Mouse (Mus musculus) hindbrain, embryonic 16.5 days (tissue): Measurements from ENCODE around the gene Rnf214. TPM values are rescaled to one million over a fixed set of nuclear protein-coding genes. Genes with fewer than 3 reads are reported as not detected.

Experiments used
- ATAC-seq: fragments of 200-750 bp; cut with Nextera tagmentation; 2 replicates; pipeline ENCODE4 v1.8.0; 2017; ENCODE audit warnings: moderate TSS enrichment, moderate library complexity
- H3K27ac ChIP-seq: fragments of 300-500 bp; sonication (generic); 2 replicates; pipeline ENCODE4 v1.5.1; 2014; ENCODE audit warnings: low read depth, mild to moderate bottlenecking, control low read depth, low read length, moderate library complexity
- H3K27me3 ChIP-seq: fragments of 300-500 bp; sonication (generic); replicated peaks from 2 replicates; pipeline ENCODE4 v1.6.1; 2014; ENCODE audit warnings: low read length; ENCODE audit not compliant: control insufficient read depth, insufficient read depth
- H3K36me3 ChIP-seq: fragments of 300-500 bp; sonication (generic); 2 replicates; pipeline ENCODE4 v1.6.1; 2014; ENCODE audit warnings: mild to moderate bottlenecking, low read length, moderate library complexity, mixed read lengths; ENCODE audit not compliant: control insufficient read depth, insufficient read depth
- H3K4me1 ChIP-seq: fragments of 300-500 bp; sonication (generic); 2 replicates; pipeline ENCODE4 v1.6.1; 2014; ENCODE audit warnings: low read depth, low read length; ENCODE audit not compliant: control insufficient read depth, insufficient read depth
- H3K4me2 ChIP-seq: fragments of 300-500 bp; sonication (generic); 2 replicates; pipeline ENCODE4 v1.6.1; 2014; ENCODE audit warnings: mild to moderate bottlenecking, low read length, control low read depth, moderate library complexity
- H3K4me3 ChIP-seq: fragments of 300-500 bp; sonication (generic); 2 replicates; pipeline ENCODE4 v1.5.1; 2014; ENCODE audit warnings: mild to moderate bottlenecking, low read length, control low read depth, moderate library complexity
- H3K9ac ChIP-seq: fragments of 300-500 bp; sonication (generic); 2 replicates; pipeline ENCODE4 v1.6.1; 2014; ENCODE audit warnings: low read depth, mild to moderate bottlenecking, control low read depth, low read length, moderate library complexity
- H3K9me3 ChIP-seq: fragments of 300-500 bp; sonication (generic); 2 replicates; pipeline ENCODE4 v1.6.1; 2014; ENCODE audit warnings: mild to moderate bottlenecking, low read length, moderate library complexity; ENCODE audit not compliant: control insufficient read depth
- WGBS: fragments of 180-500 bp; shearing (Covaris S2); extraction: QIAGEN DNeasy Blood & Tissue Kit; methylation state at CpG from one replicate; pipeline ENCODE4 v1.1.7; 2014; 5-methylcytosine and 5-hydroxymethylcytosine counted together
- polyA plus RNA-seq: library from polyadenylated mRNA; unstranded; fragments of >200 nt; fragmentation: Nextera tagmentation; extraction: Ambion mirVana; gene quantifications from 2 replicates; pipeline ENCODE4 v1.2.1, GENCODE M21; 2015

Gene Rnf214
- polyA plus RNA-seq, 1 experiment from 2014 or later = 79.7 TPM

DNA sequence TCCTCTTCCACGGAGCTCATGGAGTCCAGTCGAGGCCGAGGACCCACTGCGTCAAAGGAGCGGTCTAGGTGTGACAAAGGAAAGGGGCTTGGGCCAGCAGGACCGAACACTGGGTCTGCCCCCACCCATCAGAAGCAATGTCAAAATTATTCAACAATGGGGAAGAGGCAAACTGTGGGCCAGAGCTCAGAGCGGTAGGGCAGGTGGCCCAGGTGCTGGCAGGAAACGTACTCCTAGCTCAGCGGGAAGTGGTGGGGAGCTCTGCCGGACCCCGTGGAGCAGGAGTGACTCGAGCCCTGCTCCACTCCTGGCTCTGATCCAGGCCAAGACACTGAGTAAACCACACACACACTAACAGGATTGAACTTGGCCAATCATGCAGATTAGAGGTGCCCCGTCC is 39.0 kb upstream of the Rnf214 start:
- no peak overlapping the region for H3K4me3 ChIP-seq
- ATAC-seq = no peak
- no peak overlapping the region for H3K27ac ChIP-seq
- 82% methylated on average over 13 of the region's 13 CpGs for WGBS
- H3K9ac ChIP-seq = no peak overlapping the region
- H3K9me3 ChIP-seq = no peaks in the 10 kb centered on the region
- H3K27me3 ChIP-seq = no peaks in the 10 kb centered on the region
- H3K4me2 ChIP-seq = no peak overlapping the region
- no peaks in the 10 kb centered on the region for H3K4me1 ChIP-seq
- H3K36me3 ChIP-seq = peaks cover 58% of the 10 kb centered on the region

DNA sequence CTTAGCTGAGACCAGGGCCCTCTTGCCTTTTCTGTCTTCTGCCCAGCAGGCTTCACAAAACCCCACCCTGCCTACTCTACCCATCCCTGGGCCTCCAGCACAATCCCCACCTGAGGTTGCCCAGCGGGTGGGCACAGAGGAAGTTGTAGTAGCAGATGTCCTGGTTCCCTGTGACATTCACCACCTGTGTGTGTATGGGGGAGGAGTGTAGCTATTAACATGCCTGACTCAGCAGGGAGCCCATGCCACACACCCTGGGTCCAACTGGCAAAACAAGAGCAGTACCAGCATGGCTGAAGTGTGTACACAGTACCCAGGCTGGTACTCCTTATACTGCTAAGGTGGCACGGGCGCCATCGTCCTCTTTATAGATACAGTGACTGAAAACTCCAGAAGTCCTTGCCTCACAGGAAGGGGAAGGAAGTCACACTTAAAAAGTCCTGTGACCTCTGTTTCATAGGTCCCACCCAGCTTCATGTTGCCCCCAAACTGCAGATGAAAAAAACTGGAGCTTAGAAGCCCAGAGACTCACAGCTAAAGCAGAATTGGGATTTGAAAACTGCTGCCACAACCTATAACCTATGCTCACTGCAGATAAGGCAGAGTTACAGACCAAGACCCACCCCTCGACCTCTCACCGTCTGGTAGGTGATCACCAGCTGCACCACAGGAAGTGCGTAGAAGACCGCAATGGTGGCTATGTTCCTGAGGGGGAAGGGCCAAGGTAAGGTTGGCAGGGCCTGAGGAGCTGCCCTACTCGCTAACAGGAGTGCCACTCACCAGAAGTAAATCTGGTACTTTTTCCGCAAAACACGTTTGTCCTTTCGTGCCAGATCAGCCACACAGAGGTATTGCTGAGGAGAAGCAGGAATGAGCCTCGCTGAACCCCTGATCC is 38.0 kb upstream of the Rnf214 start:
- H3K4me2 ChIP-seq = no peak overlapping the region
- 84% methylated on average over 13 of the region's 13 CpGs for WGBS
- H3K9ac ChIP-seq = no peak overlapping the region
- no peaks in the 10 kb centered on the region for H3K27me3 ChIP-seq
- H3K9me3 ChIP-seq = no peaks in the 10 kb centered on the region
- H3K4me1 ChIP-seq = no peaks in the 10 kb centered on the region
- H3K27ac ChIP-seq = no peak overlapping the region
- ATAC-seq = no peak
- H3K4me3 ChIP-seq = no peak overlapping the region
- peaks cover 50% of the 10 kb centered on the region for H3K36me3 ChIP-seq

GRCm38 (mm10) chr9:45943628-45944505 is 37.2 kb upstream of the Rnf214 start:
- H3K27ac ChIP-seq = no peak overlapping the region
- H3K36me3 ChIP-seq = peaks cover 46% of the 10 kb centered on the region
- no peaks in the 10 kb centered on the region for H3K9me3 ChIP-seq
- 93% methylated on average over 8 of the region's 8 CpGs for WGBS
- H3K27me3 ChIP-seq = no peaks in the 10 kb centered on the region
- H3K9ac ChIP-seq = no peak overlapping the region
- ATAC-seq = peak; percentile 27; the same call in 1 of the 2 replicates
- no peaks in the 10 kb centered on the region for H3K4me1 ChIP-seq
- H3K4me3 ChIP-seq = no peak overlapping the region
- no peak overlapping the region for H3K4me2 ChIP-seq

DNA sequence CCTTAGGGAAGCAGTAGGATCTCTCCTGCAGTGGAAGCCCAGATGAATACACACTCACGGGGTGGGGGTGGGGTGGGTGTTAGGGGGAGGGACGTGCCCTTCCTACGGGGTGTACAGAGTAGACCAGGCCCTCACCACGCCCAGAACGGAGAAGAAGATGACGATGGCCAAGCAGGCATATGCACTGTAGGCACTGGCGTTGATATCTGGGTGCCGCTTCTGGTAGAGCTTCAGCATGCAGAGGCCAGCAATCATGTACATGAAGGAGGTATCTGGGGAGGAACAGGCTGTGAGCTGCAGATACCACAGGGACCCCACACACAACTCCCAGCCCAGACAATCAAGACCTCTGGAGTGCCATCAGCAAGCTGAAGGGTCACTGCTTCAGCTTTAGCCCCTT is 36.2 kb upstream of the Rnf214 start:
- Histone ChIP-seq H3K4me2 (no peak overlapping the region), H3K27ac (no peak overlapping the region), H3K27me3 (no peaks in the 10 kb centered on the region), H3K9me3 (no peaks in the 10 kb centered on the region), H3K4me1 (no peaks in the 10 kb centered on the region), H3K9ac (no peak overlapping the region), H3K36me3 (peaks cover 52% of the 10 kb centered on the region), H3K4me3 (no peak overlapping the region)
- 88% methylated on average over 8 of the region's 8 CpGs for WGBS
- ATAC-seq = no peak

DNA sequence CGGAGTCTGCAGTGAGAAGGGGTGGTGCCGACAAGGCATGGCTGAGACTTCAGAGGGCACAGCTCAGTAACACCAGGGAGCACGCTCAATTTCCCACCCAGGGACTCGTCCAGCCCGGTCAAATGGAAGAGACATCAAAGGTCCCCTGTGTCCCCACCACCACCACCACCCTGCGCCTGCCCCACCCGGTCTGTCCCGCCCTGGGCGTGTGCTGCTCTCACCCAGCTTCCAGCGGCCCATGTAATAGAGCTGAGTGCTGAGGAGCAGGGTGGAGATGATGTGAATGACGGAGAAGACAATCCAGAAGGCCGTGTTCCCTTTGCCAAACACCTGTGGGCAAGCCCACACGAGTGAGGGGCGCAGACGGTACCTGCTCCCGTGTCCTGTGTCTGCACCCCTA is 35.8 kb upstream of the Rnf214 start:
- Histone ChIP-seq H3K9ac (no peak overlapping the region), H3K27ac (no peak overlapping the region), H3K4me2 (no peak overlapping the region), H3K4me1 (no peaks in the 10 kb centered on the region), H3K4me3 (no peak overlapping the region), H3K27me3 (no peaks in the 10 kb centered on the region), H3K9me3 (no peaks in the 10 kb centered on the region), H3K36me3 (peaks cover 48% of the 10 kb centered on the region)
- ATAC-seq = no peak
- WGBS = 93% methylated on average over 16 of the region's 16 CpGs

DNA sequence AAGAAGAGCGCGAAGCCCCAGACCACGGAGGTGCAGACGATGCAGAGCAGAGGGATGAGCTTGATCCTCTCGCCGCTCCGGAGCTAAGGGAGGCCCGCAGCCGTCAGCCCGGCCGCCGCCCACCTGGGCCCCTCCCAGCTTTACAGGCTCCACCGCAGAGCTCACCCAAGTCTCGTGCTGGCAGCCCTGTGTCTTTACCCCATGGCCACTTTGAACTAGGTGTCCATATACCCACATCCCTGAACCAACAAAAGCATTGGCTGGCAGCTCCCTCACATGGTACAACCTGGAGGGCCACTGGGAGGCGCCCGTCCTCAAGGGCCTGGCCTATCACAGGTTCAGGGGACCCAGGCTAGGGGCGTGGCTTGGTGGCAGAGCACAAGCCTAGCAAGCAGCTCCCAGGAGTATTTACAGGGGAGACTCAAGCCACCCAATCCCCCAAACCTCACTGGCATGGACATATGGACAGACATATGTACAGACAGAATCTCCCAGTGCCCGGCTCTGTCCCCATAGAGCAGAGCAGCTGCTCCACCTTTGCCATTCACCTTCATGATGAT is 34.7 kb upstream of the Rnf214 start:
- Histone ChIP-seq H3K9ac (no peak overlapping the region), H3K4me3 (no peak overlapping the region), H3K9me3 (no peaks in the 10 kb centered on the region), H3K27me3 (no peaks in the 10 kb centered on the region), H3K4me1 (no peaks in the 10 kb centered on the region), H3K36me3 (peaks cover 47% of the 10 kb centered on the region), H3K4me2 (no peak overlapping the region), H3K27ac (no peak overlapping the region)
- ATAC-seq = no peak
- WGBS = 68% methylated on average over 18 of the region's 18 CpGs

DNA sequence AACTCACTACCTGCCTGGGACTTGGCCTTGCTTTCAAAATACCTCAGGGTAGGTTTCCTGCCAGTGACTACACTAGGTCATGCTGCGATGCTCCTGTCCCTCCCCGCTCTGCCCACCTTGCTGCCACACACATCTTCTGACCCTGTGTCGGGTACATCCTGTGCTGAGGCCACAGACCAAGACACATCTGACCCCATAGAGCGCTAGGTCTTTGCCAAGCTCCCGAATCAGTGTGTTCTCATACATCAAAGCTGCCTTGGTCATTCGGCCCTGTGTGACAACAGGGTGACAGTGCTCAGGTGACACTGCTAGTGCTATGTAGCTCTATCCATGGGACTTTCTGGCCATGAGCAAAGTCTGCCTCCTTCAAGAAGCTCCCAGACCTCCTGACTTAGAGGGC is 33.1 kb upstream of the Rnf214 start:
- Histone ChIP-seq H3K4me1 (no peaks in the 10 kb centered on the region), H3K27ac (no peak overlapping the region), H3K4me2 (no peak overlapping the region), H3K27me3 (no peaks in the 10 kb centered on the region), H3K36me3 (peaks cover 37% of the 10 kb centered on the region), H3K9ac (no peak overlapping the region), H3K4me3 (no peak overlapping the region), H3K9me3 (no peaks in the 10 kb centered on the region)
- WGBS = 93% methylated on average over 6 of the region's 6 CpGs
- ATAC-seq = no peak

DNA sequence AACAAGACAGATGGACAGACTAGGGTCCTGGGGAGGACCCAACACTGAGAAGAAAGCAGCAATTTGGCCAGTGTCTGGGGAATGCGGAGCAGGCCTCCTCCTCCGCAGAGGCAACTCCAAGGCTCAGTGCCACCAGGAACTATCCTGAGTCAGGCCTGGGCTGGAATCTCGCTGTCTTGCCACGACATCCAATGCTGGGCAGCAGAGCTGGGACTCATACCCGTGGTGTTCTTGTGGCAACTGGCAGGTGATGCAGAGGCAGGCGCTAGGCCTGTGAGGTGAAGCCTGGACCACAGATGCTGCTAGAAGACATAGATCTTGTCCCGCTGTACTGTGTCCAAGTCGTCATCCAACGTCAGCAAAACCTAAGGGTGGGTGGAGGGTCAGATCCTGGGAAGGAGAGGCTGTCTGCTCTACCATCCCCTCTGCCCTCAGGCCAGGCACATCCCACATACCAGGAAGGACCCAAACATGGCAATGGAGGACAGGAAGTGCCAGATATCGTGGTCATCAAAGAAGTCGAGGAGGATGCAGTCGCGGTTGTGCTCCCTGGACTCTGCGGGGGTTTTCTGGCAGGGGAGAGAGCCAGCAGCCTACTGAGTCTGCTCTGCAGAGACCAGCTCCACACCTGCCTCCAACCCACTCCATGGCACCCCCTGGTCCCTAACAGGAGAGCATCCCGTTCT is 32.4 kb upstream of the Rnf214 start:
- ATAC-seq = no peak
- Histone ChIP-seq H3K36me3 (peaks cover 31% of the 10 kb centered on the region), H3K9ac (no peak overlapping the region), H3K9me3 (no peaks in the 10 kb centered on the region), H3K27ac (no peak overlapping the region), H3K4me3 (no peak overlapping the region), H3K4me2 (no peak overlapping the region), H3K4me1 (no peaks in the 10 kb centered on the region), H3K27me3 (no peaks in the 10 kb centered on the region)
- 82% methylated on average over 15 of the region's 15 CpGs for WGBS
